Mouse (Mus musculus) inflammation-experienced regulatory T-cells, adult 6 months (primary cell): ENCODE measurements around the gene Atp13a2. TPM values are rescaled to one million over a fixed set of nuclear protein-coding genes. Genes with fewer than 3 reads are reported as not detected.
A peak's percentile ranks its signal among the peaks of the same experiment; 100 is the strongest.

Experiments used
- ATAC-seq: one replicate; pipeline ENCODE4 v1.8.0; 2017
- polyA plus RNA-seq, 3 experiments: library from polyadenylated mRNA; unstranded; fragments of 100-300 nt; shearing (Covaris generic); gene quantifications; one replicate each; pipeline ENCODE4 v1.2.1; 2017

Gene Atp13a2
- polyA plus RNA-seq = 1 to 10 TPM; 3.1 to 5.9 (median 5.6) TPM

- peak; percentile 73 for ATAC-seq
Observed at GRCm38 (mm10) chr4:140986711-140987395, at the start of gene Atp13a2. TSS of gene Atp13a2 (plus strand) at chr4:140986873.

GRCm38 (mm10) chr4:140944356-140944755 lies 42.3 kb upstream of the Atp13a2 start:
- no peak for ATAC-seq

- ATAC-seq = peak; percentile 83
Observed at GRCm38 (mm10) chr4:140944961-140945442, 41.7 kb upstream of the Atp13a2 start.

DNA sequence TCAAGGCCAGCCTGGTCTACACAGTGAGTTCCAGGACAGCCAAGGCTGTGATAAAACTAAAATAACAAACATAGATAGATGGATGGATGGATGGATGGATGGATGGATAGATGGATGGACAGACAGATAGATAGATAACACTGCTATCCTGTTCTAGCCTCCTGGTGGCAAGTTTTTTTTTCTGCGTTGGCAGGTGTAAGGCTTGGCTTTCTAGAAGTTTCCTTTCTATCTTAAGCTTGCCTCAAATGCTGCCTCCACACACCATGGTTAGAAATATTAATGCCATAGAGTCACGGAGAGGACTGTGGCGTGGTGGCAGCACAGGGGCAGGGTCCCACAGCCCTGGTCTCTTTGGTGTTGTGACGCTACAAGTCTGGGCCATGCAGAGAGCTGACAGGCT lies 41.1 kb upstream of the Atp13a2 start:
- ATAC-seq = no peak

- no peak for ATAC-seq
Observed at GRCm38 (mm10) chr4:140946048-140946447, 40.6 kb upstream of the Atp13a2 start.

- no peak for ATAC-seq
Observed at GRCm38 (mm10) chr4:140946580-140947205, 40.0 kb upstream of the Atp13a2 start.

GRCm38 (mm10) chr4:140947487-140948440 lies 38.9 kb upstream of the Atp13a2 start:
- ATAC-seq = peak; percentile 46

DNA sequence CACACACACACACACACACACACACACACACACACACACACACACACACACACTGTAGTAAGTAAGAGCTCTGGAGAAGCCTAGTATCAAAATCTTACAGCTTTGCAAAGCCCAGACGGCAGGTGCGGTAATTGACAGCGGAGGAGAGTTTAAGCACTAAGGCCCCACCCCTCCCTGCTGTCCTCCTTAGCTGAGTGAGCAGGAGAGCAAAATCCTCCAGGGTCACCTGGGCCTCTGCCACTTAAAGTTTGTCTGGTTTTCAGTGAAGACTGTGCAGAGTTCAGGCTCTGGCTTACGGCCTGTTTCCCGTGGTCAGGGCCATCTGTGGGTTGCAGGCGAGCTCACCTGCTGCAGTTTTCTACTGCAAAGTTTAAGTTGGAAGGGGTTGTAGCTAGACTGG lies 38.2 kb upstream of the Atp13a2 start:
- ATAC-seq = no peak

DNA sequence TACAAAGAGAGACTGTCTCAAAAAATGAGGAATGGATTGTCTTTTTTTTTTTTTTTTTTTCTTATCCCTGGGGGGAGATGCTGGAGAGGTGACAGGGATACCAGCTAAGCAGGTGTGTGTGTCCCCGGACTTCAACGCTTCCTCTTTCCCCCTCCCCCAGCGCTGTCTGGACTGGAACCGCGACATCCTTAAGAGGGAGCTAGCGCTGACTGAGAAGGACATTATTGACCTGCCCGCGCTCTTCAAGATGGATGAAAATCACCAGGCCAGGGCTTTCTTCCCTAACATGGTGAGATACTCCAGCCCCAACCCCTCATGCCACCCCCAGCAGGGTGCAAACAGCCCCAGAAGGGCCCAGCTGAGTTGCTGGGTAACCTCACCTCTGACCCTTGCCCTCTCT lies 37.6 kb upstream of the Atp13a2 start:
- ATAC-seq = no peak

DNA sequence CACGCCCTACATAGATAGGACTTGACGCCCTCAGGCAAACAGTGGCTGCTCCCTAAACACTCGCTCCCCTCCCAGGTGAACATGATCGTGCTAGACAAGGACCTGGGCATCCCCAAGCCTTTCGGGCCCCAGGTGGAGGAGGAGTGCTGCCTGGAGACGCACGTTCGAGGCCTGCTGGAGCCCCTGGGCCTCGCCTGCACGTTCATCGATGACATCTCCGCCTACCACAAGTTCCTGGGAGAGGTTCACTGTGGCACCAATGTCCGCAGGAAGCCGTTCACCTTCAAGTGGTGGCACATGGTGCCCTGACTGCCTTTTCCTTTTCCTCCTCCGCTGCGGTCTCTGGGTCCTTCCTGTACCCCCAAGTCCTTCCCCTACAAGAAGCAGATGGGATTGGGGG lies 37.1 kb upstream of the Atp13a2 start:
- ATAC-seq = no peak

GRCm38 (mm10) chr4:140950574-140950973 lies 36.1 kb upstream of the Atp13a2 start:
- no peak for ATAC-seq

DNA sequence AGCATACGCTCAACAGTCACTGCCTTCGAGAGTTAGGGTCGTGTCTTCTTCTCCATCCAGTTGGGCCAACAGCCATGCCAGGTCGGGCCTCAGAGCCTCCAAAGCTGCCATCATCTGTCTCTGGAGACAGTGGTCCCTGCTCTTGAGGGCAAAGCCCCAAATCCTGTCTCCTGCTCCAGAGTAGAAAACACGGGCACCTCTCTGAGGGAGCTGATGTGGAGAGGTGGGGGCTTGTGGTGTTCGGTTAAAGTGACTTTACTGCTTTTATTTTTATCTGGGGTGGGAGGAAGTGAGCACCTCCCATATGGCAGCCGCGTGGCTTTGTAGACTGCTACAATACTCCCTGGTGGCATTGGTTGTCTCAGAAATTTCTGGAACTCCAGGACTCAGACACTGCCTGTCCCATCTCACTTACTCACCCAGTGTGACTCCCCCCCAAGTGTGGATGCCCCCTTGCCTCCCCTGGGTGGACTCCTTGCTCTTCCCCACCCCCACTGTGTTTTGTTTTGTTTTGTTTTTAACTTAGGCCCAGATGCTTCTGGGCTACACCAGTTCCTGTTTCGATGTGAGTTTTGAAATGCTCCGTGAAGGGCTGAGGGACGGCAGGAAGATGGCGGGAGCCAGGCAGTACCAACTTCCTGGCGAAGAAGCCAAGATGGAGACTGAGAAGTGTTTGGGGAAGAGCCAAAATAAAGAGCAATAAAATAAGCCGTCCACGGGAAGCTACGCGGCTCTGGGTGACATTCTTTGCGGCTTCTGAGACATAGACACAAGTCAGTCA lies 34.6 kb upstream of the Atp13a2 start:
- peak; percentile 36 for ATAC-seq

- no peak for ATAC-seq
Observed at GRCm38 (mm10) chr4:140957131-140957702, 29.5 kb upstream of the Atp13a2 start.

DNA sequence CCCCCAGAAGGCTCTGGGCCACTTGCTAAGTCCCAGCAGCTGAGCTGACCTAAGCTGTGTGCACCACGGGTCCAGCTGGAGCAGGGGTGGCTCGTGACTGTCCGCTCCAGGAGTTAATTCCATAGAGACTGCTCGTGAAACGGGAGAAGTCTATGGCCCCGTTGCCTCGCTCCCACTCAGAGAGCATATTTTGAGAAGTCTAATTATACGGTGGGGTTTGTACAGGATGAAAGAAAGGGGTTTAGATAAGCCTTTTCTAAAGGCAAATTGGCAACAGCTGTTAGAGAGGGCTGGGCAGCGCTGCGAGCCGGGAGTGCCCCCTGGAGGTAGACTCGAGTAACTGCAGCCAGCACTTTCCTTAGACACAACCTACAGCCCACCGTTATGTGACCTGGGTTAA lies 28.9 kb upstream of the Atp13a2 start:
- peak; percentile 35 for ATAC-seq

- no peak for ATAC-seq
Observed at GRCm38 (mm10) chr4:140958319-140958718, 28.4 kb upstream of the Atp13a2 start.

GRCm38 (mm10) chr4:140959128-140959679 lies 27.5 kb upstream of the Atp13a2 start:
- no peak for ATAC-seq

GRCm38 (mm10) chr4:140959715-140960479 lies 26.8 kb upstream of the Atp13a2 start:
- no peak for ATAC-seq

GRCm38 (mm10) chr4:140960781-140961466 lies 25.7 kb upstream of the Atp13a2 start, which contains the start of gene Sdhb:
TSS of gene Sdhb (plus strand) at chr4:140961203.
- peak; percentile 88 for ATAC-seq

- ATAC-seq = peak; percentile 57
Observed at GRCm38 (mm10) chr4:140961467-140962206, 25.0 kb upstream of the Atp13a2 start.
